Mouse (Mus musculus) mouse trophoblast stem cell (cell line): Measurements from ENCODE around the gene Armcx2.
"Not testable (repeated sequence)": the region's sequence is repeated elsewhere in the genome, so short reads cannot be mapped to it uniquely, and the experiment has no call there.

ENCODE experiments used
- in situ Hi-C, 2 experiments: fragments of 300-500 bp; cut with MseI, MboI; formaldehyde crosslinking; loops; 2 replicates in 1 of 2; 3 replicates in 1 of 2; pipeline ENCODE4 v1.15.1; 2025

The Armcx2 gene

DNA sequence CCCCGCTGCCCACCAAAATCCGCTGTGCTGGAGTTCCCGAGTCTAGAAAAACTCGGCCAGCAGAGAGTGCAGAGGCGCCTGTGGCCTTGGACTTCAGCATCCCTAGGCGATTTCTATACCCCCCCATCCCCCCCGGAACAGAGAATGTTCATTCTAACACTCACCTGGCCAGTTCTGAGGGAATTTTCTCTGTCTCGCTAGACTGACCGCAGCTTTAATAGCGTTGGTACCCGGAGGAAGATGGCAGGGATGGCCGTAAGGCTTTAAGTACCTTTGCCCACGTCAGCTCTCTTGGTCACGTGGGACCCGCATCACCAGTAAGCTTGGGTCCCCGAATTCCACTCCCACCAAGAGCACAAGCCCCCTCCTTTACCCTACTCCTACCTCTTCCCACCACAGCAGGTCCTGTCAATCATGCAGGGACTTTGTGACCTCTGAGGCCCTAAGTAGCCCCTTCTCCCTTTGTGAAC is at the start of gene Armcx2:
Armcx2 (minus strand) TSS at position 467 of the 470 bp plus-strand sequence.
- in situ Hi-C loops, result no loop called here

DNA sequence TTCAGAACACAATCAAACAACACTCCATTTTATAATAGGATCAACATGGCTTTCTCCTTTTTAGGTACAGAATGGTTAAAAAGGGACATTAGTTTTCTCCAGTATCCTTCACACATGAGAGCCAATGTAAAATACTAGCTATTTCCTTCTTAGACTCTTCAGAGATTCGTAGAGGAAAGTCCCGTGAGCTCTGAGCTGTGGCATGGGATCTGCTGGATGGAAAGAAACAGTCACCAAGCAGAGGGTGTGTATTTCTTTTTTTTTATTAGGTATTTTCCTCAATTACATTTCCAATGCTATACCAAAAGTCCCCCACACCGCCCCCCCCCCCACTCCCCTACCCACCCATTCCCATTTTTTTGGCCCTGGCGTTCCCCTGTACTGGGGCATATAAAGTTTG is 40.6 kb upstream of the Armcx2 start:
- in situ Hi-C loops, result no loop called here

- in situ Hi-C loops, result no loop called here
These were observed 35.4 kb upstream of the Armcx2 start for GRCm38 (mm10) chrX:134844424-134844823.

DNA sequence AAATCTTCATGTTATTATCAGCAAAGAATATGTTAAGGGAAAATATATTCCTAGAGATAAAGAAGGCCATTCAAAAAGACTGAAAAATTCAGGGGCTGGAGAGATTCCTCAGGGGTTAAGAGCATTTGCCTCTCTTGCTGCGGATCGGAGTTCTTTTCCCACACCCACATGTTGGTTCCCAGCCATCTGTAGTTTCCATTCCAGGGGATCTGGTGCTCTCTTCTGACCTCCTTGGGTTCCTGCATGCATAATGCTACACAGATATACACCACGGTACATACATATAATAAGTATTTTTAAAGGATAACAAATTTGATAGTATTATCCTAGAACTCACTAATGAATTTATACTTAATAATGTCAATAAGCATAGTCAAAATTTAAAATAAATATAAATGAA is 21.5 kb upstream of the Armcx2 start:
- in situ Hi-C loops, result no loop called here

DNA sequence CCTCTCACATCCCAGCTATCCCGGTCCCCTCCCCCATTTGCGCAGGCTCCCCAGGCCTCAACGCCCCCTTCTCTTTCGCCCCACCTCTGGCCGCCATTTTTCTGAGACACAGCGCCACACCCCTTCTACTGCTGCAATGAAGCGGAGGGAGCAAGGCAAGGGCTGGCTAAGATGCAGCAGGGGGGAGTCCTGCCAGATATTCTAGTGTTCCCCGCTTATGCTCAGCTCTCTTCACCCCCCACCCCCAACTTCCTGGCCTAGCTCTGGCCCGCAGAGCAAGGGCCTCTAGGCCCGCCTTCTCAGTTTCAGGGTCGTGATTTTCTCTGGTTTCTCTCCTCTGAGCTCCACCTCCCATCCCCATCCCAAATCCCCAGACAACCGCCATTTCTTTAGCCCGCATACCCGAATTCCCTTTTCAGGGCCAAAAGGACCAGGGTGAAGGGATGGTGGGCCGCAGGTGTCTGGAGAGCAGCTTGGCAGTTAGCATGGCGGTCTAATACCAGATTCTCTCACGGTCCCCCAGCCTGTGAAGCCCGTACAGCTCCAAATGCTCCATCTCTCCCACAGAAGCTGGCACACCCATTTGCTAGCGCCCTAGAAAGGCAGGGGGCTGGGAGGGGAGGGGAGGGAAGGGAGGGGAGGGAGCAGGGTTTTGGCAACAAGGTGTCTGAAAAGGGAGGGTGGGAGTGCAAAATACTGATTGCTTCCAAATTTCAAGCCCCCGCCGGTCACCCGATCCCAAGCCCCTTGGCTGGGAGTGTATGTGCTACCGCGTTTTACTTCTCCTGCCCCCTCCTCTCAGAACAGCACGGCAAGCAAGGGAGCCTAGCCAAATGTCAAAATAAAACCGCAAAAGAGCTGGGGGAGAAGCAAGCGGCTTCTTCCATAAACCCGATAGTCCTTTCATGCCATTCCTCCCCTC is 927 bp downstream of the Armcx2 start:
- in situ Hi-C loops, result no loop called here

GRCm38 (mm10) chrX:134787728-134788127 is 21.3 kb downstream of the Armcx2 start:
- in situ Hi-C loops, result no loop called here

- in situ Hi-C loops, result not testable (repeated sequence)
These were observed 45.4 kb downstream of the Armcx2 start for GRCm38 (mm10) chrX:134763428-134764198.

GRCm38 (mm10) chrX:134757293-134757995 is 51.6 kb downstream of the Armcx2 start:
- in situ Hi-C loops, result no loop called here

- in situ Hi-C loops, result no loop called here
These were observed 52.4 kb downstream of the Armcx2 start, which contains the start of gene Armcx3 for GRCm38 (mm10) chrX:134756434-134757292. Gene Armcx3 (plus strand): TSS chrX:134756595.
